Mouse (Mus musculus) erythroblast, embryonic 14.5 days (primary cell): ENCODE results near the gene Olfr527.

Source experiments
- GATA1 ChIP-seq: IDR thresholded peaks from 2 replicates; pipeline ENCODE4 v1.6.1; 2012; ENCODE audit warnings: low read length, inconsistent platforms, mixed read lengths
- TAL1 ChIP-seq: IDR thresholded peaks from 3 replicates; pipeline ENCODE4 v1.6.1; 2012; ENCODE audit warnings: low read length, inconsistent platforms, mixed read lengths

GRCm38 (mm10) chr7:140333717-140334116 lies at the start of gene Olfr527:
- TF ChIP-seq GATA1 (no peak), TAL1 (no peak)
